Mouse (Mus musculus): ENCODE measurements around the gene Rif1. TPM values are rescaled to one million over a fixed set of nuclear protein-coding genes. Genes with fewer than 3 reads are reported as not detected.

Gene Rif1
- polyA plus RNA-seq, 1 experiment = 28.2 TPM

GRCm38 (mm10) chr2:52133351-52133750, 60.7 kb downstream of the Rif1 start:
- H3K4me3 ChIP-seq (ENCODE audit: insufficient read depth, low read length) = no peak overlapping the region
- H3K4me1 ChIP-seq (ENCODE audit: control insufficient read depth, insufficient read depth, low read length) = no peaks in the 10 kb centered on the region
- TF ChIP-seq CTCF (IDR thresholded peaks at IDR 0.05; ENCODE audit: borderline replicate concordance, insufficient read depth, low read length) = no peak
- H3K27ac ChIP-seq (ENCODE audit: insufficient read depth, low read length) = no peak overlapping the region

- Histone ChIP-seq H3K4me1 (ENCODE audit: control insufficient read depth, insufficient read depth, low read length) (no peaks in the 10 kb centered on the region), H3K4me3 (ENCODE audit: insufficient read depth, low read length) (no peak overlapping the region), H3K27ac (ENCODE audit: insufficient read depth, low read length) (no peak overlapping the region)
- no peak for TF ChIP-seq POLR2A (IDR thresholded peaks at IDR 0.05; ENCODE audit: low read depth, low read length)
- no peak for TF ChIP-seq CTCF (IDR thresholded peaks at IDR 0.05; ENCODE audit: borderline replicate concordance, insufficient read depth, low read length)
These were observed 80.4 kb downstream of the Rif1 start for GRCm38 (mm10) chr2:52153064-52153463.

- H3K4me3 ChIP-seq (ENCODE audit: insufficient read depth, low read length) = no peak overlapping the region
- TF ChIP-seq POLR2A (IDR thresholded peaks at IDR 0.05; ENCODE audit: low read depth, low read length) = no peak
- no peak for TF ChIP-seq CTCF (IDR thresholded peaks at IDR 0.05; ENCODE audit: borderline replicate concordance, insufficient read depth, low read length)
- H3K4me1 ChIP-seq (ENCODE audit: control insufficient read depth, insufficient read depth, low read length) = no peaks in the 10 kb centered on the region
- no peak overlapping the region for H3K27ac ChIP-seq (ENCODE audit: insufficient read depth, low read length)
These were observed 96.8 kb downstream of the Rif1 start for GRCm38 (mm10) chr2:52169243-52170005.

Other genes starting within 250 kb of the Rif1 start
- gene Rbm43, start 137.7 kb upstream of the Rif1 start, polyA plus RNA-seq (2011; ENCODE audit: insufficient read length, low read depth, missing spikeins) = 20.3 and 21.7 TPM in 2 replicates
- 9.6 and 14.3 TPM in 2 replicates for gene Nmi, start 99.3 kb upstream of the Rif1 start, polyA plus RNA-seq (2011; ENCODE audit: insufficient read length, low read depth, missing spikeins)
- 13.0 and 21.6 TPM in 2 replicates for gene Tnfaip6, start 34.8 kb upstream of the Rif1 start, polyA plus RNA-seq (2011; ENCODE audit: insufficient read length, low read depth, missing spikeins)